Mouse (Mus musculus) right cerebral cortex, postnatal 25 days (tissue): ENCODE data around the gene Gm20388.
"Not testable (repeated sequence)": the region's sequence is repeated elsewhere in the genome, so short reads cannot be mapped to it uniquely, and the experiment has no call there.

ENCODE experiments used
- DNase-seq: peaks from one replicate; pipeline ENCODE4 v3.0.0; 2022

The Gm20388 gene

GRCm38 (mm10) chr8:120351332-120352071 lies 440.9 kb downstream of the Gm20388 start:
- no peak for DNase-seq

GRCm38 (mm10) chr8:120352096-120352495 lies 441.5 kb downstream of the Gm20388 start:
- DNase-seq = peak; percentile 73

- DNase-seq = no peak
These were observed 445.4 kb downstream of the Gm20388 start for GRCm38 (mm10) chr8:120356067-120356466.

DNA sequence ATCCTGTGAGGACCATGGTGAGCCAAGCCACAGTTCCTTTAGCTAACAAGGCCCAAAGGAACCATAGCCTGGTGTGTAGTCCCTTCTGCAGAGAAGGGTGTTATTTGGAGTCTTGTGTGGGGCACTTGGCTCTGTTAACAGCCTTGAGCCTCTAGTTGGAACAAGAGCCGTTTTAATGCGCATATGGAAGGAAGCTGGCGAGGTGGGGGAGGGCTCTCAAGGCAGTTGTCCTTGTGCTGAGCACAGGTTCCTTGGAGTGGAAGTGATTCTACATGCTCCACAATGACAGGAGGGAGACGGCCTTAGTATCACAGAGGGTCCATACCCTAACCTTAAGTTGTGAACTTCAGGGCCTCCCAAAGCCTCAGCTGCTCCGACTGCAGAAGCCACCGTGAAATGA lies 446.9 kb downstream of the Gm20388 start:
- DNase-seq = no peak

DNA sequence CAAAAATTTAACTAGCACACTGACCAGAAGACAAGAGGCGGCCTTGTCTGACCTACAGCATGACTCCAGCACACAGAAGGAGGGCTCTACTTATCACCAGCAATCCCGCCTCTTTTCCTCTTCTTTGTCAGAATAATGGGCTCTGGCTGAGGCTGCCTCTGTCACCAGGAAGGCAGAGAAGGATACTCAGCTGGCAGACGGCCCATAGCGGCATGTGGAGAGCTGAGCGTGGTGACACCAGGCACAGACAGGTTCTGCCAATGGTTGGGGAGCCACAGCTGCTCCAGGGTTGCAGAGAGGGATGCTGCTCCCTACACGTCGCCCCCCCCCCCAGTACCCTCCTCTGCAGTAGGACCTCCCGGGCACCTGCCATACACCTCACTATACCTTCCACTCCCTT lies 450.7 kb downstream of the Gm20388 start:
- DNase-seq = peak; percentile 36

DNA sequence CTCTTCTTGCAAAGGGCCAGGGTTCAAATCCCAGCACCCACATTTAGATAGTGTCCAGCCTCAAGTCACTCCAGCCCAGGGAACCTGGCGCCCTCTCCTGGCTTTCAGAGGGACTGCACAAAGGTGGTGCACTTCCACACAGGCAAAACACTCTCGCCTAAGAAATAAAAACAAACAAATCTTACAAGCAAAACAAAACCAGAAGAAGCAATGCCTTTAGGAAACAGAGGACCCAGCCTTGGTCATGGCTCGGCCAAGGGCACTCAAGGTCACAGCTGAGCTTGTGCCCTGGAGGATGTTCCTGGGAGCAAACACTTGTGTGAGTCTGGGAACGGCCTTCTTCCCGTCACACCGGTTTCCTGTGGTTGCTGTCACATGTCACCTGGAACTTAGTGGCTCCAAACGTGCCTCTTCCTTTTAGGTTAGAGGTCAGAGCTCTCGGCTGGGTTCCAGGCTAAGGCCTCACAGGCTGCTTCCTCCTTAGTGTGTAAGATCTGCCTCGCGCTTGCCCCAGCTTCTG lies 453.0 kb downstream of the Gm20388 start:
- DNase-seq = no peak

DNA sequence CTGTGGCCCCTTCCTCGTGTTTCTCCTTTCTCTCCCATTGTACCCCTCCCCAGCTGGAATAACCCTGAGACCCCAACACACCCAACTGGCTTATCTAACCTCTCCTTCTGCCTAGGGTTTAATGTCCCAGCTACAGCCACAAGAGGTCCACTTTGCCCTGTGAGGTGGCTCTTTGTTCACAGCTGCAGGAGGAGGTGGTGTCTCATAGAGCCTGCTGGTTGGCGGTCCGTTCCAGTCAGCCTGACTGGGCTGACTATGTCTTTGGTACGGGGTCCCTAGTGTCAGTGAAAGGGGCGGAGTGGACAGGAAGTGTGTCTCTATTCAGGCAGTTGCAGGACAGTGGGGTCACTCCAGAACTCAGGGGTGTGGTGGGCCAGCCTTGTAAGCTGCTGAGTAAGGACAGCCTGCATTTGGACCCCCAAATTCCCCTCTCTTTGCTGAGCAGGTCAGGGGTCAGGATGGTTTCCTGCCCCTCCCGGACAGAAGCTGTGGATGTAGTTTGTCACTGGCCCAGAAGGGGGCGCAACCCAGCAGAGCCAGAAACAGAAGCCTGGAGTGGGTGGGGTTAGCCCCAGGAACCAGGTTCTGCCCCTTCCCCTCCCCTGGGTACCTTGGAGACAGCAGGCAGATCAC lies 453.6 kb downstream of the Gm20388 start:
- no peak for DNase-seq

GRCm38 (mm10) chr8:120366840-120367239 lies 456.2 kb downstream of the Gm20388 start:
- no peak for DNase-seq

- not testable (repeated sequence) for DNase-seq
These were observed 457.6 kb downstream of the Gm20388 start for GRCm38 (mm10) chr8:120368191-120368590.

DNA sequence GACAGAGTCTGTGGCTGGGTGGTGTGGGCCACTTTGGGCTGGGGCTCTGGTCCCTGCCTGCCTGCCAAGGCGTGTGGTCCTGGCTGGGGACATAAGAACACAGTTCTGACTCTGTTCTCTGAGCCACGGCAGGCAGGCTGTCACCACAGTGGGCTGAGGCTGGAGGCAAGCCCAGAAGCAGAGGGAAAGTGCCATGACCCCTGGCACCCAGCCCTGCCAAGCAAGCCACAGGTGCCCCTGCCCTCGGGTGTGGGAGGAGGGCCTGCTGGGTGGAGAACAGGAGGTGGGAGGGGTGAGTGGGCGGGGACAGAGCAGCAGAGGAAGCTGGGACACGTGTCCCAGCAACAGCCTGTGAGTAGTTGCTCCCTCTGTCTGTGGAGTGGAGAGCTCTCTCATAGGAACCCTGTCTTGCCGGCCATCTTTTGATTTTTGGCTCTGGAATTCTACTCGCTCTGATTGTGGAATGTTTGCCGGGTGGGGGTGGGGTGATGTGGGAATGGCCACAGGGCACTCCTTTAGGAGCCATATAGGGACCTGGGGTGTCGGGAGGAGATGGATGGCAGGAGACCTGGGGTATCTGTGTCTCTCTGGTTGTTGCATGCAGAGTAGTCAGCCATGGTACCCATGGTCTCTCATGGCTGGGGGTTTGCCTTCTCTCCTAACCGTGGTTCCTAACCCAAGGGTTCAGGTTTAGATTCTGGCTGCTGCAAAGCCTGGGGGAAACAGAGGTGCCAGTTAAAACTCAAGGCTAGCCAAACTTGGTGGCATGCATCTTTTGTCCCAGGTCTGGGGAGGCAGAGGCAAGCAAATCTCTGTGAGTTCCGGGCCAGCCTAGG lies 458.4 kb downstream of the Gm20388 start:
- peak; percentile 74 for DNase-seq

DNA sequence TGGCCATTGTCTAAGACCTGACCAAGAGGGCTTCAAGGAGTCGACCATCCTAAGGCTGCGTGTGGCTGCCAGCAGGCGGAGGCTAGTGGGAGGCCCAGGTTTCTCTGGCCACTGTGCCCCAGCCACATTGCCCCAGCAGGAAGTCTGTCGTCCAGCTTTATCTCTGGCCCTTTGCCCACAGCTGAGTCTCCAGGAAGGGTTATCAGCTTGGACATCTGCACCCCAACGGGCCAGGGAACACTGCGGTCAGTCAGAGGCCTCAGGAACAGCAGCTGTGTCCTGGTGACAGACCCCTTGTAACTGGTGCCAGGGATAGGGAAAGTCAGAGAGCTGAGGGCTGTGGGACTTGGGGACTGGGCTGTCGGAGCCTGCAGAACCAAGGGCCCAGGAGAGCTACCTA lies 459.3 kb downstream of the Gm20388 start:
- no peak for DNase-seq

DNA sequence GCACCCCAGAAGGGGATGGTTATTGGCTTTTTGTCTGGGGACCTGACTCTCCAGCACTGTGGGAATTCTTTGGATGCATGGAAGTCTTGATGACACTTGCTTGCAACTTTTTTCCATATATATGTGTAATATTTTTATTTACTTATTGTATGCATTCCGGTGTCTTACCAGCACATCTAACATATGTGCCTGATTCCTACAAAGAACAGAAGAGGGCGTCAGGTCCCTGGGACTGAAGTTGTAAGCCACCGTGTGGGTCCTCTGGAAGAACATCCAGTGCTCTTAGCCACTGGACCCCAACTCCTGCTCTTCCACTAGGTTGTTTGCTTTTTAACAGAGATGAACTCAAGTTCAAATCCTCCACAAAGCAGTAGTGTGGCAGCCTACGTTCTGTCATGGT lies 459.8 kb downstream of the Gm20388 start:
- DNase-seq = no peak

DNA sequence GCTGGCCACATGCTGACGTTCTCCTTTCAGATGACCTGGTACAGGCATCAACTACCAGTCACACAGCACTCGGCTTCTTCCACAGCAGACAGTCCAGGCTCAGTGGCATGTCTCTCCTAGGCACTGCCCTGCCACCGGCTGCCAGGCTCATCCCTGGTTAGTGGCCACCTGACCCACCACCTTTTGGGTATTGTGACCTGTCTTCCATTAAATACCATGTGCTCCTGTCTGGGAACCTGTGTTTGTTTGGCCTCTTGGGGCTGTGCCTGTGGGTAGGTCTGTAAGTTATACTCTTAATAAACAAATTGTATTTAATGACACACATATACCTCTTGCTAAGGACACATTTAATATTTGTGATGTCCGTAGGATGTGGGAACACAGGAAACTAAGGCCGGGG lies 460.5 kb downstream of the Gm20388 start:
- no peak for DNase-seq

DNA sequence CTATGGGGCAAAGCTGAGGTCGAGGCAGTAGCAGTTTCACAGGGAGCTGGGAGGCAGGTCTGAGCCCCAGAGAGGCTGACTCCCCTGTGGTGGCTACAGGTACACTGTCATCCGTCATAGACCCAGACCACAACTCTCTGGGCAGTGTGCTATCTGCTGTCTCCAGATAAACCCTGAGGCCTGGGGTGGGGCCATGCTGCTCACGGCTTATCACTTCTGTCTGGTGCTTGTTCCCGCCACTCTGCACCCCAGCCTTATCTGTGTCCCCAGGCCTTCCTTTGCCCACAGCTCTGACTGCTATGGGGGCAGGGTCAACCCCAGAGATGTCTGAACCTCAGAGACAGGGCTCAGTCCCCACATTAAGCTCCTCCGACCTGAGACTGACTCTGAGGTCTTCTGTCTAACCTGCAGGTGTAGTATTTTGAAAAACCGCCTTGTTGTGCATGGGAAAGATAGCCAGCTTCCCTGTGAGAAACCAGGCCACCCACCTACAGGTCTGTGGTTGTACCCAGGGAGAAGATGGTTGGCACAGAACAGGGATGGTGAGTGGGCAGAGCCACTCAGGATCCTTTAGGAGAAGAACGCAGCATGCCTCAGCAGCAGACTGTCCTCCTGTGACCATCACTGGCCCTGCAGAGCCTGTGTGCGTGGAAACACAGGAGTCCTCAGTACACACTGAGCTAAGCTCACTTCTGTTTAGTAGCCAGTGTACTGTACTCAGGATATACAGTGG lies 461.2 kb downstream of the Gm20388 start:
- peak; percentile 33 for DNase-seq

- no peak for DNase-seq
These were observed 462.0 kb downstream of the Gm20388 start for GRCm38 (mm10) chr8:120372684-120373083.

DNA sequence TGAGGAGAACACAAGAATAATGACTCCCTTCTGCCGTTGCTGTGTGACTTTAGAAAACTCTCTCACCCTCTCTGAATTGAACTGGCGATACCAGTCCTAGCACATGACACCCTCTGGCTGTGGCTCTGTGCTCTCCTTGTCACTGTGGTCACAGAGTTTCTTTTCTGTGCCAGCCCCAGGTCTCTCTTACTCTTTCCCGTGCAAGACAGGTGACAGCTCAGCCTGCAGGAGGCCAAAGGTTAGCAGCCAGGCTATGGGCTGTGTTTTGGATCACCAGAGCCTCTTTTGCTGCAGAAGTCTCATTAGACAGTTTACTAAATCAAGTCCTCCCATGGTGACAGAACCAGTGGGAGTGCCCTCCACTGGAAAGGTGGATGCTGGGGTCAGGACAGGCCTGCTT lies 463.0 kb downstream of the Gm20388 start:
- no peak for DNase-seq

GRCm38 (mm10) chr8:120374070-120374469 lies 463.4 kb downstream of the Gm20388 start:
- DNase-seq = no peak

DNA sequence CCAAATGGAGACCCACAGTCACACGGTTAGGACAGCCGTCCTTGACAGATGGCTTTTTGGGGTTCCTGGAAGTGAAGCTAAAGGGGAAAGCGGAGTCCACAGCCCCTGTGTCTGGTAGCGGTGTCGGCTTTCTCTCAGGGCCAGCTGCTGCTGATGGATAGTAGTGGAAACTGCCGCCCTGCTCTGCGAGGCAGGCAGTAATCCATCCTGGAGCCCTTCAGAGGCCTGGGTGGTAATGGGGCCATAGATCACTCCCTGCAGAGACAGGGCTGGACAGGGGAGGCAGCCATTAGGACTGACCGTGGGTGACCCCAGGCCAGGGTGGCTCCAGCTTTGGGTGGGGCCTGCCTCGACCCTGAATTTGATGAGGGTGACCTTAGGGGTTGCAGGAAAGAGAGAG lies 463.9 kb downstream of the Gm20388 start:
- no peak for DNase-seq

GRCm38 (mm10) chr8:120375170-120375569 lies 464.5 kb downstream of the Gm20388 start:
- DNase-seq = no peak

- no peak for DNase-seq
These were observed 465.6 kb downstream of the Gm20388 start for GRCm38 (mm10) chr8:120376215-120376614.

GRCm38 (mm10) chr8:120376847-120377802 lies 466.5 kb downstream of the Gm20388 start:
- no peak for DNase-seq

GRCm38 (mm10) chr8:120377803-120378189 lies 467.2 kb downstream of the Gm20388 start:
- no peak for DNase-seq
